Mouse (Mus musculus) embryo, embryonic 11.5 days (tissue): Measurements from ENCODE around the gene Cd24a.

Experiments
- DNase-seq: peaks from one replicate; pipeline ENCODE4 v3.0.0-alpha.2; 2012; ENCODE audit warnings: low read depth, low spot score

The Cd24a gene

GRCm38 (mm10) chr10:43581260-43581659 is 3.2 kb downstream of the Cd24a start:
- DNase-seq: no peak

GRCm38 (mm10) chr10:43584538-43584937 is 6.5 kb downstream of the Cd24a start:
- DNase-seq: no peak

- DNase-seq: no peak
Observed at GRCm38 (mm10) chr10:43588470-43589177, 10.5 kb downstream of the Cd24a start.

- no peak for DNase-seq
Observed at GRCm38 (mm10) chr10:43591477-43591876, 13.4 kb downstream of the Cd24a start.

GRCm38 (mm10) chr10:43593182-43593581 is 15.1 kb downstream of the Cd24a start:
- no peak for DNase-seq

GRCm38 (mm10) chr10:43594187-43594586 is 16.1 kb downstream of the Cd24a start:
- DNase-seq: no peak

GRCm38 (mm10) chr10:43594894-43595293 is 16.8 kb downstream of the Cd24a start:
- DNase-seq: no peak

- DNase-seq: no peak
Observed at GRCm38 (mm10) chr10:43598067-43598726, 20.1 kb downstream of the Cd24a start.

GRCm38 (mm10) chr10:43601039-43601438 is 23.0 kb downstream of the Cd24a start:
- DNase-seq: no peak

GRCm38 (mm10) chr10:43601511-43602396 is 23.7 kb downstream of the Cd24a start:
- DNase-seq: no peak

- no peak for DNase-seq
Observed at GRCm38 (mm10) chr10:43603975-43604686, 26.0 kb downstream of the Cd24a start.

GRCm38 (mm10) chr10:43604687-43605250 is 26.7 kb downstream of the Cd24a start:
- DNase-seq: no peak

- DNase-seq: no peak
Observed at GRCm38 (mm10) chr10:43605901-43606300, 27.8 kb downstream of the Cd24a start.

- DNase-seq: no peak
Observed at GRCm38 (mm10) chr10:43609507-43609906, 31.4 kb downstream of the Cd24a start.

- no peak for DNase-seq
Observed at GRCm38 (mm10) chr10:43609958-43610357, 31.9 kb downstream of the Cd24a start.

GRCm38 (mm10) chr10:43611081-43611480 is 33.0 kb downstream of the Cd24a start:
- no peak for DNase-seq

GRCm38 (mm10) chr10:43619059-43619531 is 41.0 kb downstream of the Cd24a start:
- no peak for DNase-seq

GRCm38 (mm10) chr10:43619939-43620338 is 41.9 kb downstream of the Cd24a start:
- no peak for DNase-seq

- DNase-seq: no peak
Observed at GRCm38 (mm10) chr10:43623510-43623909, 45.4 kb downstream of the Cd24a start.

GRCm38 (mm10) chr10:43624362-43624761 is 46.3 kb downstream of the Cd24a start:
- no peak for DNase-seq

- no peak for DNase-seq
Observed at GRCm38 (mm10) chr10:43624791-43625398, 46.8 kb downstream of the Cd24a start.
